Mouse (Mus musculus) hindlimb bud, embryonic 11.5 days (tissue): ENCODE data around the gene Robo3.

Source experiments
- DNase-seq: peaks from one replicate; pipeline ENCODE4 v3.0.0-alpha.2; 2012; ENCODE audit warnings: low read depth, low spot score; ENCODE audit errors: extremely low spot score

Gene Robo3

DNA sequence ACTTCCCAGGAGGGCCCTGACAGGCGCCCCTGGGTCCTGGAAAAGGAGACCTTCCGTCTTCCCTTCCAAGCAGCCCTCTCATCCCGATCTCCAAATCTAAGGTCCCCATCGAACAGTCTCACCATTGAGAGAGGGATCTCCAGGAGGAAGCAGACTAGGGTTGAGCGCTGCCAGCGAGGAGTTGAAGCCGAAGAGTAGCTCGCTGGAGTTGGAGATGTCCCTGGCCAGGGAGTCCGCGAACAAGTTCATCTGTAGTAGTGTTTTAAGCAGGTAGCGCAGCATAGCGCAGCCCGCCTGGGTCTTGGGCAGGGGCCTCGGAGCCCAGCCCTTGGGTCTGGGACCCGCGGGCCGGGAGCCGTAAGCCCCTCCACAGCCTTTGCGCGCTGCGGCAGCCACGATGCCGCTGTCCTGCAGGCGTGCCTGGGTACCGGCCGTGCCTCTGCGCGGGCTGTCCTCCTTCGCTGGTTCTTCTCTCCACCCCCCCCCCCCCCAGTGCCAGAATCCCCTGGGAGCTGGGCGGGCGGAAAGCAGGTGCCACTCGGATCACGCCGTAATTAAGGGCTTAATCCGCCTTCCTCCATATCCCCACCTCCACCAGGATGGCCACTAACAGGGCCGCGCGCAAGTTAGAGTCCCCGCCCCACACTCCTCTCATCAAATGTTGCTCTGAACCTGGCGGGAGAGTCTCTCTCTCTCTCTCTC, at the start of gene Robo3:
Gene Robo3 (minus strand): TSS at position 527 of the 702 bp plus-strand sequence.
- no peak for DNase-seq

DNA sequence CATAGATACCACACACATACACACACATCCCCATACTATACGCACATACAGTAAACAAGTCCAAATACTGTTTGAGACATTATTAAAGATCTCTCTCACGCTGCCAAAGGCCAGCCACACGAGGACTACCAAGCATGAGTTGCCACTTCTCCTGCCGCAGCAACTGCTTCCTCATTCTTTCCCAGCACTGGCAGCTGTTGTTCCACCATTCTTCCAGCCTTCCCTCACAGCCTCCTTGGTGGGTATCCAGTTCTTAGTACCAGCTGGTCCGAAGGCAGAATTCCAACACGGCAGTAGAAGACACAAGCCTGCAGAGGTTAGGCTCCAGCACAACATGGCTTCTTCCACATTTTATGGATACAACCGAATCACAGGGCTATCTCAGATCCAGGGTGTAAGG, 41.9 kb upstream of the Robo3 start:
- no peak for DNase-seq

- DNase-seq: no peak
Observed at GRCm38 (mm10) chr9:37473611-37474125, 40.6 kb upstream of the Robo3 start.

DNA sequence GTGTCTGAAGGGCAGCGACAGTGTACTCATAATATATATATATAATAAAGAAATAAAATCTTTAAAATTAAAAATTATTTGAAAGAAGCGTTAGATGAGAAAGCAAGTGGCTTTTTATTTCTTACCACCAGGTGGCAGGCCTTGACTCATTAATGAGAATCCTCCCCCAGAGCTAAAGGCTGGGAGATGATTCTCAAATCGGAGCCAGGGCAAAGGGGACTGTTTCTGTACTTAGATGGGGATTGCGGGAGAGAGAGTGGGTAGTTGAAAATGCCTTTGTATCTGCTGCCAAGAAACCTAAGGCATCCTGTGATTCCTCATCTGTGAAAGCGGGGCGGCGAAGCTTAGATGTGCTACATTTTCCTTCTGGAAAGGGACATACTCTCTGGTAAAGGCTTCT, 29.7 kb upstream of the Robo3 start:
- no peak for DNase-seq

DNA sequence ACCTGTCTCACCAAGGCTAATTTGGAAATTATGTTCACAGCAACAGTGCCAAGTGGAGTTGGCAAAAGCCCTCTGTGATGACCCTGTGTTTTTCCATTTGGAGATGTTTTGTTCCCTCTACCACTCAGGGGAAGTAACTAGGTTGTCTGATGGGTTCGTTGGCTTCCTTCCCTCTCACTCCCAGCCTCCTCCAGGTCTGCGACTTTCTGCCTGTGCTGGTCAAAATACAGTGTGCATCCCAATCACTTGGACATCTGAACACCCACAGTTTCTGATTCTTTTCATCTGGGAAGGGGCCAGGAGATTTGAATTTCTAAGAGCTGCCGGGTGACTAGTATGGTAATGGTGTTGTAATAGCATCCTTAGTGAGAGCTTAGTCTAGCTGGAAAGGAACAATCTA, 28.5 kb upstream of the Robo3 start:
- no peak for DNase-seq

GRCm38 (mm10) chr9:37460961-37461340, 27.9 kb upstream of the Robo3 start:
- no peak for DNase-seq

- DNase-seq: no peak
Observed at GRCm38 (mm10) chr9:37460043-37460960, 27.3 kb upstream of the Robo3 start.

- DNase-seq: no peak
Observed at GRCm38 (mm10) chr9:37459665-37460042, 26.6 kb upstream of the Robo3 start.

GRCm38 (mm10) chr9:37457151-37457550, 24.1 kb upstream of the Robo3 start:
- DNase-seq: no peak

GRCm38 (mm10) chr9:37456481-37456910, 23.4 kb upstream of the Robo3 start:
- no peak for DNase-seq

GRCm38 (mm10) chr9:37455868-37456267, 22.8 kb upstream of the Robo3 start:
- no peak for DNase-seq

DNA sequence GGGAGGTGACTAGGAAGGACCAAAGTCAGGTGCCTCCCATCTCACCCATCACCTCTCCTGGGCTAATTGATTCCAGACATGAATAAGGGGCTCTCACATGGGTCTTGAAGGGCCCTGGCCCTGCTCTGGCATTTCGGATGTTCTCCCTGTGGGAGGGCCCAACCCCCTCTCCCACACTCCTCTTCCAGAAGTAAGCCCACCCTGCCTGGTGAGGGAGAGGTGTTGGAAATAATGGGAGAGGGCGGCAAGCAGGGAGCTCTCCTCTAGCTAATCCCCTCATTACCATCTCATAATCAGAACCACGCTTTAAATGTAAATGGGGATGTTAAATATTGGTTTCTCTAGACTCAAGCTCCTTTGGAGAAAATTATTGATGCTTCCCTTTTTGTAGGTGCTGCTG, 21.9 kb upstream of the Robo3 start:
- no peak for DNase-seq

DNA sequence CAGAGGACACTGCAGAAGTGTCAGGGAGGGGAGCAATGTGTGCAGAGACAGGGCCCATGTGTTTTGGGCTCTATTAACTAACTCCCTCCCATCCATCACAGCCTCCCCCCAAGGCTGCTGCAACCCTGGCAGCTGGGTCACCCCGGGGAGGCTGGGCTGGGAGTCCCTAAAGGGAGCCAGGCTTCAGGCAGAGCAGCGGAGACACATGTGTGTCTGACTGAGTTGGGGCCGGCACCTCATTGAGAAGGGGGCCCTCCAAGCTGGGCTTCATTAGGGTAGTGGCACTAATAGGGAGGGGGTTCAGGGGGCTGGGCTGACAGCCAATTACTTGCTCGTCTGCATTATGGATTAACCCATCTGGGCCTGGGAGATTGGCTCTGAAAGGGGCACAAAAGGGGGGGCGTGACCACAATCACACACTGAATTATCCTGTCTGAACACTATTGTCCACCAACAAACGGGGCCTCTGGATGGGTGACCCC, 21.0 kb upstream of the Robo3 start:
- no peak for DNase-seq

DNA sequence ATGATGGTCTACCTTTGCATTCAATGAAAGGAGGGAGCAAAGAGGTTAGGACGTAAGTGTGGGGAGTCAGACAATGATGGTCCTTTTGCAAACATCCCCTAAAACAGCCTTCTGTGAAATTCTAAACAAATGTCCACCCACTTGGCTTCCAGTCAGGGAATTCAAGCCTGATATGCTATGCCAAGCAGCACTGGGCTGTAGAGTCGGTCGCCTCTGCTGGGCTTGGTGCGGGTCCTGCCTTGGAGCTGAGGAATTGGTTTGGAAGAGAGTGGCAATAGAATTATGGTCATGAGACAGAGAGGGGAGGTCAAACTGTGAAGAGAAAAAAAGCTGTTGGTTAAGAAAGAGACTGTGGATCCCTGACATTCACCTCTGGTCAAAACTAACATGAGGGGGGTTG, 20.3 kb upstream of the Robo3 start:
- no peak for DNase-seq

- DNase-seq: no peak
Observed at GRCm38 (mm10) chr9:37452401-37452800, 19.4 kb upstream of the Robo3 start.

DNA sequence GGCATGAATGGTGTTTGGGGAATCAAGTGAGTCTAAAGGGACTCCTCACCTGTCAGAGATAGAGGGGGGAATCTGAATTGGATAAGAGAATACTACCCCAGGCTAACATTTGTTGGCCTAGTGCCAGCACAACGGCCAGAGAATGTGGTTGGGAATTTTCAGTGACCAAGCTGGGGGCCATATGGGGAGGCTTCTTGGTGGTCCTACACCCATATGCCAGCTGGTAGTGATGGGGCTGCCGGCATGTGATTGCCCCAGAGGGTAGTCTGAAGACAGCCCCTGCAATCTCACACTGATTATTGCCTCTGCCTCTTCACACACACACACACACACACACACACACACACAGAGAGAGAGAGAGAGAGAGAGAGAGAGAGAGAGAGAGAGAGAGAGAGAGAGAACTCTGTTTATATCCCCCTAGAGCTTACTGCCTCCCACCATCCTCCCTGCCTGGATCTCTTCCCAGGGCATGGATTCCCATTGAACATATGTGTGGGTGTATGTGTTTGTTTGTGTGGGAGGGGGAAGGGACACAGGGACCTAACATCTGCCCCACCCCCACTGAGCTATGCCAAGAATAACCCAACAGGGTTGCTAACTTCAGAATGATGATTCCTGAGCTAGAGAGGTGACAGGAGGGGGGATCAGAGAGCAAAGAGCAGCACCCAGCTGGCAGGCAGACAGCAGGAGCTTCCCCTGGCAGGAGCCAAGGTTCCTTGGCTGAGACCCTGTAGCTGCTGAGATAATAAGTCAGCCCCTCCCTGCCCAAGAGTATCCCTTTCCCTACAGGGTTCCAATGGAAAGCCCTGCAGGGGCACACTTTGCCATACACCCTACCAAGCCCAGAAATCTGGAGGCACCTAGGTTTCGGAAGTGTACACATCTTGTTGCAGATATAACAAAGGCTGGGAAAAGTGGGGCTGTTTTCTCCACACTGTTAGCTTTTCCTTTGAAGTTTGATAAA, 5.0 kb upstream of the Robo3 start:
- no peak for DNase-seq

GRCm38 (mm10) chr9:37435616-37436015, 2.6 kb upstream of the Robo3 start:
- no peak for DNase-seq

DNA sequence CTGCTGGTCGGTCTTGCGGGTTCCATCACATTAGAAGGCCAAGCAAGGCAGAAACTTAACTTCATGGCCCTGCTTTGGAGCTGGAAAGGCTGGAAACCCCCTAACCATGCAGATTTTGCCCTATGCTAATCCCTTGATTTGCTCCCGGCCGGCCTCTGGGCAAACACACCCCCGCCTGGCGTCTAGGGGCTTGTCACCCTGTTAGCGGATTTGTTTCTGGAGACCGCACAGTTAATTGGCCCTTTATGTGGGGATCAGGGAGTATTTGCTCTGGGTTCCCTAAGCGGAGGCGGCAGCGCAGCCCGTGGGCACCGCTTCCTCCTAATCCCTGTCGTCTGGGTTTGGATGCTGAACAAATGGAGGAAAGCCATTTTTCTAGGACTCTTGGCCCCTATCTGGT, 1.9 kb upstream of the Robo3 start:
- DNase-seq: no peak

DNA sequence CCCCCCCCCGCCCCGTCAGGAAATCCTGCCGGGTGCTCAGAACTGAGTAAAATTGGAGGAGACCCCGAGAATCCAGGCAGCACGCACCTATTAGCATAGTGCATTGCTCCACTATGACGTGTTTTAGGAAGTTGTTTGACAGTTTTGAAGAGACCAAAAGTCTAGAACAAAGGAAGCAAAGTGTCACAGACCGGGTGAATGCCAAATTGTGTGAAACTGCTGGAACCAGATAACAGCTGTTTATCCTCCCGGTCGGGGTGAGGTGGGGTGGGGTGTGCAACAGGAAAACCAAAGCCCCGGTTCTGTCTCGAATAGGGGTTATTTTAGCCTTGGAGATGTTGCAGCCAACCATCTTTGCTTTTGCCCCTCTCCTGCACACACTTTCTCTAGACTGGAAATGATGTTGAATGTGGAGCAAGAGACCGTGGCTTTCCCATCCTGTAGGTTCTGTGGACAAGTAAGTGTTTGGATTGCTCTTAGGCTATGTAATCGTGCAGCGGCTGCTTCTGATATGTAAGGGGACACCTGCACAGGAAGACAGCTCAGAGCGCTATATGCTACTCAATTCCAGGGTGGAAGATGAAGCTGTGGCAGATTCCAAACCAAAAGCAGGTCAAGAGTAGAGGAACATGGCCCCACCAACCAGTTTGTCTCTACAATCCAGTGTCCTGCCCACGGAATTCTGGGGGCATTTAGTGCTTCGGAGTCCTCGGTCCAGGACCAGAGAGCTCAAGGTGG, 946 bp upstream of the Robo3 start:
- DNase-seq: no peak

DNA sequence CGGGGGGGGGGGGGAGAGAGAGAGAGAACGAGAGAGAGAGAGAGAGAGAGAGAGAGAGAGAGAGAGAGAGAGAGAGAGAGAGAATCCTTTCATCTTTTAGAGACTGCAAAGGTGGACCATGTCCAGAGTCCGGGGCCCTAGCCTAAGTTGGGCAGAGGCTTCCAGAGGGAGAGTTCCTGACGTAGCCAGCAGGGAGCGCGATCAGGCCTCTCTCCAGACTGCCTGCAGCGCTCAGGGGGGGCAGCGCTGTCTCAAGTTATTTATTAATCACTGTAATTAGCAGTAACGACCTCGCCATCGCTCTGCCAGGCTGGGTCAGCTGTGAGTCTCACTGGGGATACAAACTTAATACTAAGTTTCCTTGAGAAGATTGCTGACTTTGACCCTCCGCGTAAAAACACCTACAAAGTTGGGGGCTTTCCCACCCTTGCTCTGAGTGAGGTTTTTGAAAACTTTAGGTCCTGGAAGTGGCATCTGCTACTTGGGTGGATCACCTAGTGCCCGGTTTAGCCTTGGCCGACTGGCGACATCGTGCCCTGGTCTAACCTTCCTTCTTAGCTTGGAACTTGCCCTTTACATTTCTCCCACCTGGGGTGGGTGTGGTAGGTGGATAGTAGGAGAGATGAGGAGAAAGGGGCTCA, 900 bp downstream of the Robo3 start:
- no peak for DNase-seq
